Mouse (Mus musculus) heart, embryonic 12.5 days (tissue): ENCODE results near the gene Txndc2. TPM values are rescaled to one million over a fixed set of nuclear protein-coding genes. Genes with fewer than 3 reads are reported as not detected.

Experiments used
- ATAC-seq: fragments of 200-750 bp; cut with Nextera tagmentation; 2 replicates; pipeline ENCODE4 v1.8.0; 2017; ENCODE audit warnings: moderate TSS enrichment, moderate library complexity; ENCODE audit not compliant: insufficient number of reproducible peaks, low FRiP score
- H3K27ac ChIP-seq: fragments of 300-500 bp; sonication (generic); 2 replicates; pipeline ENCODE4 v1.5.1; 2016; ENCODE audit warnings: mild to moderate bottlenecking, moderate library complexity; ENCODE audit not compliant: poor library complexity, severe bottlenecking
- H3K27me3 ChIP-seq: fragments of 300-500 bp; sonication (generic); replicated peaks from 2 replicates; pipeline ENCODE4 v1.6.1; 2016; ENCODE audit warnings: mild to moderate bottlenecking, moderate library complexity
- H3K36me3 ChIP-seq: fragments of 300-500 bp; sonication (generic); 2 replicates; pipeline ENCODE4 v1.6.1; 2016; ENCODE audit warnings: mild to moderate bottlenecking, moderate library complexity
- H3K4me1 ChIP-seq: fragments of 300-500 bp; sonication (generic); replicated peaks from 2 replicates; pipeline ENCODE4 v1.6.1; 2016; ENCODE audit warnings: mild to moderate bottlenecking
- H3K4me2 ChIP-seq: fragments of 300-500 bp; sonication (generic); 2 replicates; pipeline ENCODE4 v1.6.1; 2016; ENCODE audit warnings: mild to moderate bottlenecking, moderate library complexity
- H3K4me3 ChIP-seq: fragments of 300-500 bp; sonication (generic); 2 replicates; pipeline ENCODE4 v1.5.1; 2016; ENCODE audit warnings: mild to moderate bottlenecking
- H3K9ac ChIP-seq: fragments of 300-500 bp; sonication (generic); 2 replicates; pipeline ENCODE4 v1.6.1; 2016; ENCODE audit warnings: mild to moderate bottlenecking, moderate library complexity
- H3K9me3 ChIP-seq: fragments of 300-500 bp; sonication (generic); replicated peaks from 2 replicates; pipeline ENCODE4 v1.6.1; 2016; ENCODE audit warnings: mild to moderate bottlenecking, moderate library complexity
- WGBS: fragments of 180-500 bp; shearing (Covaris S2); methylation state at CpG from one replicate; pipeline ENCODE4 v1.1.7; 2016; 5-methylcytosine and 5-hydroxymethylcytosine counted together
- polyA plus RNA-seq: library from polyadenylated mRNA; unstranded; fragments of >200 nt; fragmentation: Nextera tagmentation; extraction: Ambion mirVana; gene quantifications from 2 replicates; pipeline ENCODE4 v1.2.1, GENCODE M21; 2016

Gene Txndc2
- polyA plus RNA-seq, 1 experiment from 2014 or later, result not detected

GRCm38 (mm10) chr17:65672926-65673325, 31.0 kb upstream of the Txndc2 start:
- H3K4me2 ChIP-seq, result no peak overlapping the region
- H3K27ac ChIP-seq, result no peak overlapping the region
- peaks cover 8% of the 10 kb centered on the region for H3K4me1 ChIP-seq
- 90% methylated on average over 7 of the region's 7 CpGs for WGBS
- no peak for ATAC-seq
- H3K9ac ChIP-seq, result no peak overlapping the region
- H3K9me3 ChIP-seq, result no peaks in the 10 kb centered on the region
- H3K36me3 ChIP-seq, result no peaks in the 10 kb centered on the region
- H3K4me3 ChIP-seq, result no peak overlapping the region
- H3K27me3 ChIP-seq, result no peaks in the 10 kb centered on the region

- H3K36me3 ChIP-seq, result no peaks in the 10 kb centered on the region
- H3K9me3 ChIP-seq, result no peaks in the 10 kb centered on the region
- no peaks in the 10 kb centered on the region for H3K27me3 ChIP-seq
- no peak overlapping the region for H3K4me3 ChIP-seq
- H3K9ac ChIP-seq, result no peak overlapping the region
- H3K4me1 ChIP-seq, result peaks cover 7% of the 10 kb centered on the region
- 80% methylated on average over 4 of the region's 4 CpGs for WGBS
- H3K27ac ChIP-seq, result no peak overlapping the region
- H3K4me2 ChIP-seq, result no peak overlapping the region
- no peak for ATAC-seq
Observed at GRCm38 (mm10) chr17:65669061-65669460, 27.1 kb upstream of the Txndc2 start.

- no peaks in the 10 kb centered on the region for H3K9me3 ChIP-seq
- H3K36me3 ChIP-seq, result no peaks in the 10 kb centered on the region
- H3K4me2 ChIP-seq, result no peak overlapping the region
- 81% methylated on average over 14 of the region's 14 CpGs for WGBS
- no peak for ATAC-seq
- H3K4me3 ChIP-seq, result no peak overlapping the region
- H3K9ac ChIP-seq, result no peak overlapping the region
- no peaks in the 10 kb centered on the region for H3K27me3 ChIP-seq
- no peak overlapping the region for H3K27ac ChIP-seq
- H3K4me1 ChIP-seq, result peaks cover 7% of the 10 kb centered on the region
Observed at GRCm38 (mm10) chr17:65667792-65668191, 25.8 kb upstream of the Txndc2 start.

- Histone ChIP-seq H3K27ac (no peak overlapping the region), H3K9ac (no peak overlapping the region), H3K4me2 (no peak overlapping the region), H3K27me3 (no peaks in the 10 kb centered on the region), H3K4me1 (peaks cover 7% of the 10 kb centered on the region), H3K36me3 (no peaks in the 10 kb centered on the region), H3K4me3 (no peak overlapping the region), H3K9me3 (no peaks in the 10 kb centered on the region)
- WGBS, result 65% methylated on average over 17 of the region's 17 CpGs
- ATAC-seq, result no peak
Observed at GRCm38 (mm10) chr17:65666388-65667161, 24.6 kb upstream of the Txndc2 start.

- Histone ChIP-seq H3K9me3 (no peaks in the 10 kb centered on the region), H3K4me3 (no peak overlapping the region), H3K27me3 (no peaks in the 10 kb centered on the region), H3K4me2 (no peak overlapping the region), H3K9ac (no peak overlapping the region), H3K36me3 (no peaks in the 10 kb centered on the region), H3K27ac (no peak overlapping the region), H3K4me1 (peaks cover 7% of the 10 kb centered on the region)
- ATAC-seq, result no peak
- WGBS, result 85% methylated on average over 12 of the region's 12 CpGs
Observed at GRCm38 (mm10) chr17:65665786-65666387, 23.9 kb upstream of the Txndc2 start.

- Histone ChIP-seq H3K27ac (no peak overlapping the region), H3K4me2 (no peak overlapping the region), H3K36me3 (no peaks in the 10 kb centered on the region), H3K4me1 (peaks cover 7% of the 10 kb centered on the region), H3K9ac (no peak overlapping the region), H3K27me3 (no peaks in the 10 kb centered on the region), H3K9me3 (no peaks in the 10 kb centered on the region), H3K4me3 (no peak overlapping the region)
- no peak for ATAC-seq
- 81% methylated on average over 14 of the region's 14 CpGs for WGBS
Observed at GRCm38 (mm10) chr17:65663329-65664078, 21.5 kb upstream of the Txndc2 start.

- Histone ChIP-seq H3K4me2 (no peak overlapping the region), H3K27me3 (no peaks in the 10 kb centered on the region), H3K36me3 (no peaks in the 10 kb centered on the region), H3K4me3 (no peak overlapping the region), H3K9ac (no peak overlapping the region), H3K4me1 (peaks cover 7% of the 10 kb centered on the region), H3K9me3 (no peaks in the 10 kb centered on the region), H3K27ac (no peak overlapping the region)
- no peak for ATAC-seq
- WGBS, result 65% methylated on average over 3 of the region's 3 CpGs
Observed at GRCm38 (mm10) chr17:65662662-65663061, 20.7 kb upstream of the Txndc2 start.

GRCm38 (mm10) chr17:65658416-65658815, 16.4 kb upstream of the Txndc2 start:
- Histone ChIP-seq H3K9me3 (no peaks in the 10 kb centered on the region), H3K4me1 (0 out of 2 replicates have a peak, but pooled peaks cover 3% of the 10 kb centered on the region), H3K27me3 (no peaks in the 10 kb centered on the region), H3K9ac (no peak overlapping the region), H3K4me3 (no peak overlapping the region), H3K36me3 (no peaks in the 10 kb centered on the region), H3K27ac (no peak overlapping the region), H3K4me2 (no peak overlapping the region)
- ATAC-seq, result no peak
- 54% methylated on average over 2 of the region's 2 CpGs for WGBS

- H3K27ac ChIP-seq, result no peak overlapping the region
- no peak for ATAC-seq
- H3K4me2 ChIP-seq, result no peak overlapping the region
- H3K9ac ChIP-seq, result no peak overlapping the region
- 0 out of 2 replicates have a peak, but pooled peaks cover 3% of the 10 kb centered on the region for H3K4me1 ChIP-seq
- H3K27me3 ChIP-seq, result no peaks in the 10 kb centered on the region
- no peaks in the 10 kb centered on the region for H3K9me3 ChIP-seq
- 88% methylated on average over 9 of the region's 9 CpGs for WGBS
- no peaks in the 10 kb centered on the region for H3K36me3 ChIP-seq
- H3K4me3 ChIP-seq, result no peak overlapping the region
Observed at GRCm38 (mm10) chr17:65657958-65658357, 16.0 kb upstream of the Txndc2 start.

GRCm38 (mm10) chr17:65656731-65657130, 14.8 kb upstream of the Txndc2 start:
- H3K9me3 ChIP-seq, result no peaks in the 10 kb centered on the region
- H3K4me1 ChIP-seq, result 0 out of 2 replicates have a peak, but pooled peaks cover 3% of the 10 kb centered on the region
- H3K27ac ChIP-seq, result no peak overlapping the region
- H3K36me3 ChIP-seq, result peaks cover 4% of the 10 kb centered on the region; the same call in 1 of the 2 replicates
- H3K9ac ChIP-seq, result no peak overlapping the region
- H3K4me2 ChIP-seq, result no peak overlapping the region
- H3K27me3 ChIP-seq, result no peaks in the 10 kb centered on the region
- 74% methylated on average over 6 of the region's 6 CpGs for WGBS
- no peak overlapping the region for H3K4me3 ChIP-seq
- no peak for ATAC-seq

GRCm38 (mm10) chr17:65656076-65656475, 14.1 kb upstream of the Txndc2 start:
- Histone ChIP-seq H3K9me3 (no peaks in the 10 kb centered on the region), H3K27ac (no peak overlapping the region), H3K9ac (no peak overlapping the region), H3K36me3 (peaks cover 4% of the 10 kb centered on the region; the same call in 1 of the 2 replicates), H3K4me2 (no peak overlapping the region), H3K4me1 (0 out of 2 replicates have a peak, but pooled peaks cover 3% of the 10 kb centered on the region), H3K4me3 (no peak overlapping the region), H3K27me3 (no peaks in the 10 kb centered on the region)
- ATAC-seq, result no peak
- WGBS, result 74% methylated on average over 8 of the region's 8 CpGs
